Mouse (Mus musculus): Measurements from ENCODE around the gene Mthfd2l. TPM values are rescaled to one million over a fixed set of nuclear protein-coding genes. Genes with fewer than 3 reads are reported as not detected.

The Mthfd2l gene
- total RNA-seq, 2 experiments from 2014 or later, result 9.5 to 10.0 TPM

- intact Hi-C loops (cut with DNase I), result no loop called here
- DNase-seq, result no peak
These were observed 994 bp downstream of the Mthfd2l start for GRCm38 (mm10) chr5:90931911-90932310.

GRCm38 (mm10) chr5:90936706-90937105 lies 5.8 kb downstream of the Mthfd2l start:
- no peak for DNase-seq
- intact Hi-C loops (cut with DNase I), result no loop called here

- intact Hi-C loops (cut with DNase I), result no loop called here
These were observed 14.5 kb downstream of the Mthfd2l start for GRCm38 (mm10) chr5:90945453-90945852.

GRCm38 (mm10) chr5:90949499-90949898 lies 18.6 kb downstream of the Mthfd2l start:
- intact Hi-C loops (cut with DNase I), result no loop called here
- no peak for DNase-seq

More at GRCm38 (mm10) chr5:90945453-90945852, 14.5 kb downstream of the Mthfd2l start:
- no peak for DNase-seq

- DNase-seq, result no peak
- intact Hi-C loops (cut with DNase I), result loop anchor here (1.0 kb wide), 1 partner anchor 357 kb away; no protein-coding TSS in a partner anchor
These were observed 20.6 kb downstream of the Mthfd2l start for GRCm38 (mm10) chr5:90951475-90951874.

- DNase-seq, result no peak
- intact Hi-C loops (cut with DNase I), result no loop called here
These were observed 22.0 kb downstream of the Mthfd2l start for GRCm38 (mm10) chr5:90952731-90953481.

- peak in 1 of 2 experiments; percentile 26 for DNase-seq
- intact Hi-C loops (cut with DNase I), result no loop called here
These were observed 33.4 kb downstream of the Mthfd2l start for GRCm38 (mm10) chr5:90964316-90964715.

GRCm38 (mm10) chr5:90964764-90965163 lies 33.8 kb downstream of the Mthfd2l start:
- intact Hi-C loops (cut with DNase I), result no loop called here
- no peak for DNase-seq

GRCm38 (mm10) chr5:90965386-90965785 lies 34.5 kb downstream of the Mthfd2l start:
- DNase-seq, result no peak
- intact Hi-C loops (cut with DNase I), result no loop called here

GRCm38 (mm10) chr5:90977244-90977643 lies 46.3 kb downstream of the Mthfd2l start:
- intact Hi-C loops (cut with DNase I), result loop anchor here (1.0 to 5.0 kb wide), 2 partner anchors 225 to 331 kb away; no protein-coding TSS in a partner anchor
- peak; percentile 61 to 71 for DNase-seq

GRCm38 (mm10) chr5:90980297-90980696 lies 49.4 kb downstream of the Mthfd2l start:
- intact Hi-C loops (cut with DNase I), result no loop called here
- no peak for DNase-seq

- intact Hi-C loops (cut with DNase I), result no loop called here
- no peak for DNase-seq
These were observed 56.7 kb downstream of the Mthfd2l start for GRCm38 (mm10) chr5:90987605-90988004.

GRCm38 (mm10) chr5:90988149-90988548 lies 57.2 kb downstream of the Mthfd2l start:
- intact Hi-C loops (cut with DNase I), result no loop called here

GRCm38 (mm10) chr5:90988592-90988991 lies 57.7 kb downstream of the Mthfd2l start:
- no peak for DNase-seq
- intact Hi-C loops (cut with DNase I), result no loop called here

More at GRCm38 (mm10) chr5:90988149-90988548, 57.2 kb downstream of the Mthfd2l start:
- DNase-seq, result no peak

- intact Hi-C loops (cut with DNase I), result no loop called here
- DNase-seq, result no peak
These were observed 69.0 kb downstream of the Mthfd2l start for GRCm38 (mm10) chr5:90999942-91000341.

- DNase-seq, result no peak
- intact Hi-C loops (cut with DNase I), result no loop called here
These were observed 84.3 kb downstream of the Mthfd2l start for GRCm38 (mm10) chr5:91015216-91015615.

- intact Hi-C loops (cut with DNase I), result no loop called here
- no peak for DNase-seq
These were observed 92.2 kb downstream of the Mthfd2l start for GRCm38 (mm10) chr5:91023114-91023513.

GRCm38 (mm10) chr5:91027164-91027563 lies 96.2 kb downstream of the Mthfd2l start, which contains the start of gene Epgn:
TSS of gene Epgn (plus strand) at chr5:91027464.
- intact Hi-C loops (cut with DNase I), result no loop called here

GRCm38 (mm10) chr5:91027840-91028239 lies 96.9 kb downstream of the Mthfd2l start:
- no peak for DNase-seq
- intact Hi-C loops (cut with DNase I), result no loop called here

More at GRCm38 (mm10) chr5:91027164-91027563, 96.2 kb downstream of the Mthfd2l start, which contains the start of gene Epgn:
- DNase-seq, result no peak

GRCm38 (mm10) chr5:91030629-91031028 lies 99.7 kb downstream of the Mthfd2l start:
- DNase-seq, result no peak
- intact Hi-C loops (cut with DNase I), result no loop called here

- DNase-seq, result no peak
- intact Hi-C loops (cut with DNase I), result loop anchor here (5.0 kb wide), 1 partner anchor 272 kb away; no protein-coding TSS in a partner anchor
These were observed 104.4 kb downstream of the Mthfd2l start for GRCm38 (mm10) chr5:91035341-91035740.

GRCm38 (mm10) chr5:91036628-91037027 lies 105.7 kb downstream of the Mthfd2l start:
- DNase-seq, result peak in 1 of 2 experiments; percentile 14
- intact Hi-C loops (cut with DNase I), result loop anchor here (5.0 kb wide), 1 partner anchor 271 kb away; no protein-coding TSS in a partner anchor
